Comparison of ENCODE assay signal across 16 mouse cellular contexts in the genomic region with DNA sequence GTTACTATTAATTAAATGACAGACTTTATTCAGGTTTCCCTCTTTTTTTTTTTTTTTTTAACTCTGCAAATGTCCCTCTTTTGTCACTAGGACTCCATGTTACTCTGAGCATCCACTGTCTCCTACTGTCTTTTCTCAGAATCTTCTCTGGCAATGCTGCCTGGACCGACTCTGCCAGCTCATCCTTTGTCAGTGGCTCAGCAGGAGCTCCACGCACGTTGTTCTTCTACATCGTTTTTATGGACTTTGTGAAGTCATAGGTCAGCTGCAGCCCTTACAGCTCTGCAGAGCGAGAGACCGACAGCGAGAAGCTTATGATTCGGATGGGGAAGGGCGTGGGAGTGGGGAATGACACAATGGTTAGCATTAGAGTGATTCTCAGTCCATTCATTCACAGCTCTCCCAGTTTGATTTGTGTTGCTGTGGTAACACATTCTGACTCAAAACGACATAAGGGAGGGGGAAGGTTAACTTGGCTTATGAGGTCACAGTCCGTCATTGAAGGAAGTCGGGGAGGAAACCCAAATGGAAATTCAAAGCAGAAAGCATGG.
DNase-seq lines count a peak whose midpoint lies in the region; TF ChIP-seq lines count a peak whose summit lies in the region.
"Had no signal": no experiment of that assay in that cellular context is flagged by ENCODE, and none has a peak within 500 bp of the region (broad histone marks: within the 10 kb centered on the region; RNA-seq: fewer than 3 reads in every experiment).

No protein-coding gene starts in this region.

- DNase-seq in cerebellum, postnatal 10 days, result peak; percentile 52 to 54
- no peak for DNase-seq in cerebellum, adult 18-20 months
- peak; percentile 4 to 10 for DNase-seq in frontal cortex, postnatal 36 days (ENCODE audit: low spot score in 2 of 2)
- no peak for DNase-seq in frontal cortex, postnatal 14 days (ENCODE audit: low spot score in 2 of 2)
- DNase-seq in layer of hippocampus, adult 9-11 months, result peak; percentile 4
- DNase-seq in layer of hippocampus, adult 9-10 months (ENCODE audit: low spot score), result no peak
- DNase-seq in brain, embryonic 14.5 days (ENCODE audit: low read depth), result peak; percentile 39
- DNase-seq in thymus, postnatal 4 days, result no peak
- DNase-seq: adrenal gland, postnatal 14 days; heart, postnatal 4 days; kidney, adult 2 months; kidney, postnatal 10 days; liver, embryonic 13.5 days; lung, embryonic 14.5 days; right cerebral cortex, postnatal 14 days; thymus, postnatal 14 days had no signal

- TF ChIP-seq CTCF in brain, embryonic 14.5 days (IDR thresholded peaks at IDR 0.05; ENCODE audit: borderline replicate concordance, extremely low read depth, insufficient read depth, insufficient read length), result no peak

- TF ChIP-seq POLR2A in brain, embryonic 14.5 days (IDR thresholded peaks at IDR 0.05; ENCODE audit: borderline replicate concordance, extremely low read depth, insufficient read depth, insufficient read length, poor library complexity, severe bottlenecking), result no peak

Comparison
In these comparisons a context has a peak if more than half of its experiments do, and no peak if none do; other contexts are left out.
1. DNase-seq: peak in cerebellum, postnatal 10 days (2 of 2), frontal cortex, postnatal 36 days (2 of 2), layer of hippocampus, adult 9-11 months (single experiment) and brain, embryonic 14.5 days (single experiment); none in cerebellum, adult 18-20 months (0 of 2), frontal cortex, postnatal 14 days (0 of 2), layer of hippocampus, adult 9-10 months (single experiment) and thymus, postnatal 4 days (single experiment).